Mouse (Mus musculus) inflammation-experienced regulatory T-cells, adult 6 months (primary cell): ENCODE measurements around the gene Flad1. TPM values are rescaled to one million over a fixed set of nuclear protein-coding genes. Genes with fewer than 3 reads are reported as not detected.
A peak's percentile ranks its signal among the peaks of the same experiment; 100 is the strongest.

Source experiments
- ATAC-seq: one replicate; pipeline ENCODE4 v1.8.0; 2017
- polyA plus RNA-seq, 3 experiments: library from polyadenylated mRNA; unstranded; fragments of 100-300 nt; shearing (Covaris generic); gene quantifications; one replicate each; pipeline ENCODE4 v1.2.1; 2017

The Flad1 gene
- polyA plus RNA-seq, 3 experiments from 2014 or later, result 43.1 to 63.7 (median 57.5) TPM

DNA sequence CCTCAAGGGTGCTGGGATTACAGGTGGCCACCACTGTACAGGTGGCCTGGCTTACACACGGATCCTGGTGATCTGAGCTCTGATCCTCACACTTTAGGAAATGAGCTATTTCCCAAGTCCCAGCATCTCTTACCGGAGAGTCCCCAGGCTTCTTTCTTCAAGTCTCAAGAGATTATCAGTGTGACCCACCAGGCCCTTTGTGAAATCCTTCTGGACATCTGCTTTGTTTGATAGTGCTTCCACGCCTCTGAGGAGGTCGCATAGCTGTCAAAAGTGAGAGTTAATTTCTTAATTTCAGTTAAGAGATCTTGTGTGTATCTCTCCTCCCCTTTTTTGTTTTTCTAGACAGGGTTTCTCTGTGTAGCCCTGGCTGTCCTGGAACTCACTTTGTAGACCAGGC is 14.2 kb upstream of the Flad1 start:
- ATAC-seq, result no peak

DNA sequence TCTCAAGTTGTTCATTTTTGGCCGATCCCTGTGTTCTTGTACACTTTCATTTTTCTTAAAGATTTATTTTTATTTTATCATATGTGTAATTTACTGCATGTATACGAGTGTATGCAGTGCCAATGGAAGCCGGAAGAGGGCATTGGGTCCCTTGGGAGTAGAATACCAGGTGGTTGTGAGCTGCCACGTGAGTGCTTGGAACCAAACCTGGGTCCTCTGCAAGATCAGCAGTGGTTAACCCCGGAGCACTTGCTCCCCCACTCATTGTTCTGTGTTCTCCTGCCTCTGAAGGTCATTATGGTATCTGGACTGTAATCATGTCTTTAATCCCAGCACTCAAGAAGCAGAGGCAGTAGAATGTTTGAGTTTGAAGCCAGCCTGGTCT is 13.5 kb upstream of the Flad1 start:
- ATAC-seq, result no peak

DNA sequence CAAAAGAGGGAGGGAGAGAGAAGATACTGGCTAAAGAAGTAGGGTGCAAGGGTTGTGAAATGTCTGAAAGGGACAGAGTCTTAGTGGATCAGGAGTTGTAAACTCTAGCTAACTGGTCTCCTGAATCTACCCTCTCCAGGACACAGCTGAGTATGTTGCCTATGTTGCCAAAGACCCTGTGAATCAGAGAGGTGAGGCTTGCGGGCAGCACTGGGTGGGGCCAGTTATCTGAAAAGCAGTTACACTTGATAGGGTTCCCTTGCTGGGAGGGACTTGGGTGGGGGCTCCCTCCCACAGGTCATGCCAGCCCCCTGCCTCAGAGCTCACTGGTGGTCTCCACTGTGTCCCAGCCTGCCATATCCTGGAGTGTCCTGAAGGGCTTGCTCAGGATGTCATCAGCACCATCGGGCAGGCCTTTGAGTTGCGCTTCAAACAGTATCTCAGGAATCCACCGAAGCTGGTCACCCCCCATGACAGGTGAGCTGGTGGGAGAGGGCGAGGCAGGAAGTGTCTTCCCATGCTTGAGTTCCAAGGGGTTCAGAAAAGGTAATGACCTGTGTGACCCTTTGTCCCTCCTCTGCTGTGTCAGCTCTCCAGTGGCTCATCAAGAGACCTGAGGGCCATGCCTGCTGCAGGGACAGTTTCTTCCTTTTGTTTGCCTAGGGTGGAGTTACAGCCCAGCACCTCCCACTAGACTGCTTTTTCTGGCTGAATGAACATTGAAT is 12.9 kb upstream of the Flad1 start:
- ATAC-seq, result no peak

DNA sequence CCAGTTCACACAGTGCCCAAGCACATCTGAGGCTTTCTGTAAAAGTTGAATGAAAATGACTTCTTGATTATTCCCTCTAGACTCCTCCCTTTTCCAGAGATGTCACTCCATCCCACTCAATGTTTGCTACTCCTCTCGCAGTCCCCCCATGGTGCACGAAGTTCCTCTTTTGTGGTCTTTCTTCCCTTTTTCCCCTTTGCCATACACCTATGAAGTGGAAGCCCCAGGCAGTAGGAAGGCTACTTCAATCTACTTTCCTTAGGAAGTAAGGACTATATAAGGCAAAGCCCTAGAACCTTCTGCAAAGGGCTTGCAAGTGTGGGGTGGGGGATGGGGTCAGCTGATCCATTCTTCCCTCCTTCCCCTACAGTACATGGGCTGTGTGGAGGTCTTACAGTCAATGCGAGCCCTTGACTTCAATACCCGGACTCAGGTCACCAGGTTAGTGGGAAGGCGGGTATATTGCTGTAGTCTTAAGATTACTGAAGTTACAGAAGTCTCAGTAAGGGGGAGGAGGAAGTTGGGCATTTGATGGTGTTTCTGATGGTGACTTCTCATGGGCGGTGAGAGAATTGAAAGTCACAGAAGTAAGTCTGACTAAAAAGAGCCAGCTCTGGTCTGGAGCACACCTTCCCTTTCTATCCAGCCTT is 11.0 kb upstream of the Flad1 start:
- no peak for ATAC-seq

DNA sequence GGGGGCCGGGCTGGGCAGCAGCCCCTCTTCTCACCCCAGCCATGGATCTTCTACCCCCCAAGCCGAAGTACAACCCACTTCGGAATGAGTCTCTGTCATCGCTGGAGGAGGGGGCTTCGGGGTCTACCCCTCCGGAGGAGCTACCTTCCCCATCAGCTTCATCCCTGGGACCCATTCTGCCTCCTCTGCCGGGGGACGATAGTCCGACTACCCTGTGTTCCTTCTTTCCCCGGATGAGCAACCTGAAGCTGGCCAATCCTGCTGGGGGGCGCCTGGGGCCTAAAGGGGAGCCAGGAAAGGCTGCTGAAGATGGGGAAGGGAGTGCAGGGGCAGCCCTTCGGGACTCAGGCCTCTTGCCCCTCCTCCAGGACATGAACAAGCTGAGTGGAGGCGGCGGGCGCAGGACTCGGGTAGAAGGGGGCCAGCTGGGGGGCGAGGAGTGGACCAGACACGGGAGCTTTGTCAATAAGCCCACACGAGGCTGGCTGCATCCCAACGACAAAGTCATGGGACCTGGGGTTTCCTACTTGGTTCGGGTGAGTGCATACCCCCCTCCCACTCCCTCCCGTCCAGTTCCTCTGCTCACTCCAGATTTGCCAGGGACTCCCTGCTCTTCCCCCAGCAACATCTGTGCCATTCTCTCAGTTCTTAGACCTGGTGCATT is 10.3 kb upstream of the Flad1 start:
- no peak for ATAC-seq

DNA sequence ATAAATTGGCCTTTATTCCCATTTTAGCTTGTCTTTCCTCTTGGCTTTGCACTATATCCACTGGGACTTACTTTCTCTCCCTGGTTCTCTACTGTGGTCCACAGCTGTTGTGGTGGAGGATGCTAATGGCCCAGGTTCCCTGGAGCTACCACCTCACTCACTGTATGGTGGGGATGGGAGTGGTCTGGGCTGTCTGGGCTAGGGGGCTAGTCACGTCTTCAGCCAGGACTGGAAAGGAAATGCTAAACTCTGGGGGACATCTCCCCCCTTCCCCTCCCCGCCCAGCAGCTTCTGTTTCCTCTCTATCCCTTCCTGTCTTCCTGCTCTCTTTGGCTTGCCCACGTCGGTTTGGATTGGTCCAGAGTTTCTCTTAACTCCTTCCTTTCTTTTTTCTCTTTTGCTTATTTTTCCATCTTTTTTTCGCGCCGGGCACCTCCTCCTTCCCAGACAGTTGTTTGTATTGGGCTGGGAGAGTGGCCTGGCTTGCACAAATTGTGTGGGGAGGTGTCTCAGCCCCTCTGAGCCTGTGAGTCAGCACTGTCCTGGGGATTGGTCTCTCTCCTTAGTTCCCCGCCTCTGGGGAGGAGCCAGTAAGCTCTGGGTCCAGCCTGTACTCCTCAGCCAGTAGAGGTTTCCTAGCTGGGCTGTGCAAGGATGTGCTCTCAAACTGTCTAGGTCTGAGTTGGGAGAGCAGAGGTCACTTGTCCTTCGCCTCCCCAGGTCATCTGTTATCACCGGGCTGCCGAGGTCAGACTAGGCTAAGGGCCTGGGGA is 9.5 kb upstream of the Flad1 start:
- ATAC-seq, result no peak

DNA sequence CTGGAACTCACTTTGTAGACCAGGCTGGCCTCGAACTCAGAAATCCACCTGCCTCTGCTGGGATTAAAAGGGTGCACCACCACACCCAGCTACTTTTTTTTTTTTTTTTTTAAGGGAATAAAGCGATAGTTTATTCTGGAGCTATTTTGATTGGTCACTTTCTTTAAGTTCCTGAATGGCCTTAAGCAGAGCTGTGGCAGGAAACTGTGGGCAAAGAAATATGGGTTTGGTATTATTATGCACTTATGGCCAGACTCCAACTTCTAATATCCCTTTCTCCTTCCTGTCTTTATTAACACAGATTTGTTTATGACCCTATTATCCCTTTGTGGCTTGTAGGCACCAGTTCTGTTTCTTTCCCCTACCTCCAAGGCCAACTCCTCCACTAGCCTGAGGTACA is 8.8 kb upstream of the Flad1 start:
- no peak for ATAC-seq

DNA sequence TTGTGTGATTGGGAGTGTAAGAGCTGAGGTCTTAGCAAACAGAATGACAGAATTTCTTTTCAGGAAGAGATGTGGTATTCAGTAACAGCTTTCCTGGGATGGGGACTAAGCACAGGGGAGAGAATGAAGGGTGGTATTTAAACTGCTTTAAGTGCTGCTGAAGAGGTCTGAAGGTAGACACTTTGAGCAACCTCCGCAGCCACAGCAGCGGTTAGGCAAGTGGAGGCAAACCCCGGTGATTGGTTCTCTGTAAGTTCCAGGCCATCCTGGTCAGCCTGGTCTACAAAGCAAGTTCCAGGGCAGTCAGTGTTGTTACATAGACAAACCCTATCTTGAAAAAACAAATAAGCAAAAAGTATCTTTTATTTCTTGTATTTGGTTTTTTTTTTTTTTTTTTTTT is 8.3 kb upstream of the Flad1 start:
- ATAC-seq, result no peak

DNA sequence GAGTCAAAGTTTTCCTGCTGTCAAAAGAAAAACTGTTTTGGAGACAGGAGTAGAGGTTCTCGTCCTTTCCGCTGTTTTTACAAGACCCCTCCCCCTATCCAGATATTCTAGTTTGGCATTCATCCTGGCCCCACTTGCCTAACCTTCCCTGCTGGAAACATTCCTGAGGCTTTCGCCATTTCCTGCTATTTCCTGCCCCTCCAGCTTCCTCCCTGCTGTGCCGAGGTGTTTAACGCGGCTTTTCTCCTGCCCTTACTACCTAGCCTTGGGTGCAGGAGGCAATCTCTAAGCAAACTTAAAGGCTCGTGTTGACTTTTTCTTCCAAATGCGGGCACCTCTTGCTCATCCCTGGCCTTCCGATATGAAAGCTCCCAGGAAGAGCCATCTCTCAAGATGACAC is 7.9 kb upstream of the Flad1 start:
- ATAC-seq, result no peak

DNA sequence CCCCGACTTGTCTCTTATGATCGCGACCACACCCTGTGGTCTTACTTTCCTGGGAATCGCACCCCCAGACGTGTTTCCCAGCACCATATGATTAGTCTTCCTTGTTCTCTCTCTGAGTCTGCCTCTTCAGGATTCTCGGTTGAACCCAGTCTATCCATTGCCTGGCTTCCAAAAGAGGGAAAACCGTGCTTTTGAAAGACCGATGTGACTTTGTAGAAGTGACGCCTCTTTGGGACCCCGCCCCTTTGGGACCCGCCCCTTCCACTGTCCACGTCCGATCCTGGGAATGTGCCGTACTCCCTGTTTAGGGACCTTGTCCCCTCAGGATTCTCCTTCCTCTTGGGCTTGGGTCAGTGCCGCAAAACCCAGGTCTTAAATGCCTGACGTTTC is 7.2 kb upstream of the Flad1 start:
- ATAC-seq, result no peak

DNA sequence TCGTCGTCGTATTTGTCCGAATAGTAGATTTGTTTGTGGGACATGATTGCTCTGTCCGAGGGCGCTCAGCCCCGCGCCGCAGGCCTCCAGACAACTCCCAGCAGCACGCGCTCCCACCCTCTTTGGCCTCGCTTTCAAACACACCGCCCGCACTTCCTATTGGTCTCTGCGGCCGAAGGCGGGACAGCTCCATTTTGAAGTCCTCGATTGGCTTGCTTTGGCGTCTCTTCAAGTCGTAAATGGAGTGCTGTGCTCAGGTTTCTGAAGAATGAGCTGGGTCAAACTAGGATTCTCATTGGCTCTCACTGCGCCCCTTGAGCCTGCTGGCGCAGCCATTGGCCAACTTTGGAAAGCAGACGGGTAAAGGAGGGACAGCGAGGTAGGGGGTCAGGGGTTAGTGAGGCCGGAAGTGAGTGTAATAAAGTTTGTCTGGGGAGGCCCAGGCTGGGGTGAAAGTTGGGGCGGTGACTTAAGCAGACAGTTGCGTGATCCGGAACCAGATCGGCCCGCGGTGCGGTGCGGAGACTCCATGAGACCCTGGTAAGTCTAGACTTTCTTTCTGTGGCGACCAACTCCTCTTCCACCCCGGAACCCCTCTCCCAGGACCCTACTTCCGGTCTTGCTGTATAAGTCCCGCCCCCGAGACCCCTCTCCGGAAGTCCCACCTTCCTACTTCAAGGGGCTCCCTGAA is 6.6 kb upstream of the Flad1 start, which contains the start of the genes Cks1b and Shc1:
TSS of gene Cks1b (minus strand) at position 214 of the 691 bp plus-strand sequence.
TSS of gene Shc1 (plus strand) at position 274 of the 691 bp plus-strand sequence.
- ATAC-seq, result peak; percentile 99

DNA sequence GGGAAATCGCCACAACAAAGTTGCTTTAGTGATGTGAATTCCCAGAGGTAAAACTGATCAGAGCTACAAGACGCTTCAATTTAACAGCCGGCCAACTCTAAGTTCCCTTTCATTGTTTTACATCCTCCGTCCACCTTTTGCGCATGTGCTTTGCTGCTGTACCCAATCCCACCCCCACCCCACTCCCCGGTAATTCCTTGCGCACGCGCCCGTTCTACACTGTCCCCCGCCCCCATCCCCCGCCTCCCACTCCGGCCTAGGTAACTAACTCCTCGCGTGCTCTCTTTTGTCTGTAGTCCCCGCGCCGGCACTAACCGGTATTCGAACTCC is 6.1 kb upstream of the Flad1 start:
- ATAC-seq, result no peak

DNA sequence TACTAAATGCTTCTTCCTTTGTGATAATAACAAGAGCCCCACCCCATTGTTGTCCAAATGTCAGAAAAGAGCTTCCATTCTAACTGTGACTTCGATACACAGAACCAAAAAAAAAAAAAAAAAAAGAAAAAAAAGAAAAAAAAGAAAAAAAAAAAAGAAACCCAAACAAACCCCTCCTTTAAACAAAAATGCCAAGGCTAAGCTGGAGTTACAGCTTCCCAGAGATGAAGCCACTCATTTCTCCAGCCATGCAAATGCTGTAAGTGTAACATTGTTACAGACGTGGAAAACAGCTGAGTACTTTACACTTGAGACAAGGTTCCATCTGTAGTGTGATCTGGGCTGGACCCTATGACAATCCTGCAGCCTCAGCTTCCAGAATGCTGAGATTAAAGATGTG is 5.5 kb upstream of the Flad1 start:
- ATAC-seq, result no peak

DNA sequence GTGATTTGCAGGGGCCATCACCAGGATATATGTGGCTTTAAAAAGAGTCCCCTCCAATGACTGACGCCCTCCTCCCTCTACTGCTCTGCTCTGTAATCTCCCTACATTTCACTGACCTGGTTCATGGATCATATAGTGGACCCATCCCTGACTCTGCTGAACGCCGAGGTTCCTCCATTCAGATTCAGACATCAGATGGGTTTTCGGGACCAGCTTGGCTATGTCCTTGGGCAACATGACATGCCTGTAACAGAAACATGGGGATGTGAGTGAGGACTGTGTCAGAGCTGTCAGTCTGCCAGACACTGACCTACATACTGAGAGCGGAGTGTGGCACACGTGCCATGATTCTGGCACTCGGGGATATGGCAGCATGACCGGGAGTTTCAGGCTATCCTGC is 4.5 kb upstream of the Flad1 start:
- ATAC-seq, result no peak

DNA sequence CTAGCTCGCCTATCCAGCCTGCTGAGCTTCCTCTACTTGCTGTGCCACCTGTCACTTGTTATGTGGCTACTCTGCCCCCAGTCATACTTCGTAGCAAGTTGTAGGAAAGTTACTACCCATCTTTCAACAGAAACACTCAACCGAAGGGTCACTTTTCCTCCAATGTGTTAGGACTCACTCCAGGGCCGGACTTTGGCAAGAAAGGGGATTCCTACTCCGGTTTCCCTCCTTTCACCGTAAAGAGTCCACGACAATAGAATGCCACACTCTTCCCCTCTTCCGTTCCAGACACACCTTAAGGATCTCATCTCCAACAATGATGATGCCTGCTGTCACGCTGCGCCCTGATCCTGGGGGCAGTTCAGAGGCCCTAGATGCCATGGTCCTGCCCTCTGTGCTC is 806 bp downstream of the Flad1 start:
- no peak for ATAC-seq

DNA sequence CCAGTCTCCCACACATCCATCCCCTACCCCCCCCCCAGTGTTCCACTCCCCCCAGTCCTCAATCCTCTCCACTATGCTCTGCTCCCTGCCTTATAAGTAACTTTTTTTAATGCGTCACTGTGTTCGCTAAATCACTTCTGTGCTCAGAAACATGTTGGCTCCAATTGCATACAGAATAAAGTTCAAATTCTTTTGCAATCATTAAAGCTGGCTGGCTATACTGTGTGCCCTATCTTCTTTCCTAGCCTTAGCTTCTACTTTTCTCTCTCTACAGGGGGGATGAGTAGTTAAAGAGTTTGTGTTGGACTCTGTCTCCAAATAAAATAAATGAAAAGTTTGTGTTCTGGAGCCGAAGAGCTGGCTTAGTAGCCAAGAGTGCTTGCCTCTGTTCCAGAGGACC is 2.0 kb downstream of the Flad1 start:
- ATAC-seq, result no peak

DNA sequence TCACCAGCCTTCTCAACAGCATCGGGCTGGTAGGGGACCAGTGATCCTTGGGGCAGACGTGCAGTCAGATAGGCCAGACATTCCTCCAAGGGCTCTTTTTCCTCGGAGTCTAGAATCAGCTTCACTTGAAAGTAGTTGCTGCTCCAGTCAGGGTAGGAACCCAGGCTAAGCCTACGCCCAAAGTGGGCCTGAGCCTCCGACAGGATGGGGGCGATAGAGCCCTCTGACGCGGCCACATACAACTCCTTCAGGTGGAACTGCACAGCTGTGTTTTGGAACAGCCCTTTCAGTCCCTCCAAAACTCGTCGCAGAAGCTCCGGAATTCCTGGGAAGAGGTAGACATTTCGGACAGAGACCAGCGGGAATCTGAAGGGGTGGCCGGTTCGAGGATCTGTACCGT is 3.2 kb downstream of the Flad1 start:
- ATAC-seq, result no peak

DNA sequence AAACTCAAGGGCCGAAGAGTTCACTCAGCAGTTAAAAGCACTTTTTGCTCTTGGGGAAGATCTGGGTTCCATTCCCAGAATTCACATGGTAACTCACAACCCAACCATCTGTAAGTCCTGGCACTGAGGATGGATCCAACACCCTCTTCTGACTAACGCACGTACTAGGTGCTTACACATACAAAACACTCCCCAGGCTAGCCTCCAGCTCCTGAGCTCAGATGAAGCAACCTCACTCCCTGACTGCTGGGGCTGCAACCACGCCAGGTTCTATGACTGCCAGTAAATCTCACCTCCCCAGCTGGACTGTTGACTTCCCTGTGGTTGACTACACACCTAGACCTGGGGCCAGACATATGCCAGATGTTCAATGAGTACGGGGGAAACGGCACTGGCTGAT is 4.8 kb downstream of the Flad1 start:
- no peak for ATAC-seq

DNA sequence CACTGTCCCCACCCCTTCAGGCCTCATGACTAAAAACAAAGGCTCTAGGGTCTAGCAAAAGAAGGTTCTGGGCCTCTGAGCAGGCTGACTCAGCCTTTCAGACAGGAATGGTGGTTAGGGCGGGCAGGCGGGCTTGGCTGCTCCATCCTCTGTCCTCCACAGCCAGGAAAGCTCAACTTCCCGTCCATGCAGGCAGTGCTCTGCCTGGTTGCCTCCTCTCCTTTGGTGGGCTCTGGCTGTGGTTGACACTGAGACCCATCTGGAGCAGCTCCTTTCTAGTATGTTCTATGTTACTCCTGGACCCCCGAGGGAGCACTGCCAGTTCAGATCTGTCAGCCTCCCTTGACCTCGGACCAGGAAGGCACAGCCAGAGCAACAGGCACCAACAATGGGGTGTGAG is 9.0 kb downstream of the Flad1 start, which contains the start of gene Lenep:
TSS of gene Lenep (minus strand) at position 101 of the 400 bp plus-strand sequence.
- no peak for ATAC-seq

DNA sequence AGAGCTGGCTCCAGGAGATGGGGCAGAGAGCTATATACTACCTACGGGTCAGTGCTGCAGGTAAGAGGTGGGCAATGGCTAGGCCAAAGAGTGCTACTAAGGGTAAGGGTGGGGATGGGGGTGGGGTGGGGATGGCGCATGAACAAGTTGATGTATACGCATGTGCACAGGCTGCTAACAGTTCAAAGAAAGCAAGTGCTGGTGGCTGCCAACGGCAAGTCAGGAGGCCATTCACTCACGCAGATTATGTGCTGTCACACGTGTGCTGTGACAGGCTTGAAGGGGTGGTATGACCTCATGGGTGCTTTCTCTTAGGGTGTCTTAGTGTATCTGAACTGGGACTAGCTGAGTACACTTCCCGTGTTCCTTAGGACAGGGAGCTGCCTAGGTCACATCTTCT is 10.3 kb downstream of the Flad1 start:
- ATAC-seq, result no peak

DNA sequence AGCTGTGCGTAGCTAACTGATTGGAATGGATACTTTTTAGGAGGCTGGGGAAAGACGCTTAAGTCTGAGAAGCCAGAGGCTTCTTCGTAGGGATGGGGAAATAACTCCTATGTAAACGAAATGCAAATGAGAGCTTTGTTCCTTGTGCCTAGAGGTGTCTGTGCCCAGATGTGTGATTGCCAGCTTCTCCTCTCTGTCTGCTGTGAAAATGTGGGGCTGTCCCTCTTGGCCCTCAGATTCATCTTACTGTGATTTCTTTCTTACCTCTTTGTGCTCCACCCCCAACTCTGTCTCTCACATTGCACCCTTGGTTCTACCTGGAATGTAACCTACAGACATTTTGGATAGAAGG is 15.0 kb downstream of the Flad1 start:
- ATAC-seq, result no peak

DNA sequence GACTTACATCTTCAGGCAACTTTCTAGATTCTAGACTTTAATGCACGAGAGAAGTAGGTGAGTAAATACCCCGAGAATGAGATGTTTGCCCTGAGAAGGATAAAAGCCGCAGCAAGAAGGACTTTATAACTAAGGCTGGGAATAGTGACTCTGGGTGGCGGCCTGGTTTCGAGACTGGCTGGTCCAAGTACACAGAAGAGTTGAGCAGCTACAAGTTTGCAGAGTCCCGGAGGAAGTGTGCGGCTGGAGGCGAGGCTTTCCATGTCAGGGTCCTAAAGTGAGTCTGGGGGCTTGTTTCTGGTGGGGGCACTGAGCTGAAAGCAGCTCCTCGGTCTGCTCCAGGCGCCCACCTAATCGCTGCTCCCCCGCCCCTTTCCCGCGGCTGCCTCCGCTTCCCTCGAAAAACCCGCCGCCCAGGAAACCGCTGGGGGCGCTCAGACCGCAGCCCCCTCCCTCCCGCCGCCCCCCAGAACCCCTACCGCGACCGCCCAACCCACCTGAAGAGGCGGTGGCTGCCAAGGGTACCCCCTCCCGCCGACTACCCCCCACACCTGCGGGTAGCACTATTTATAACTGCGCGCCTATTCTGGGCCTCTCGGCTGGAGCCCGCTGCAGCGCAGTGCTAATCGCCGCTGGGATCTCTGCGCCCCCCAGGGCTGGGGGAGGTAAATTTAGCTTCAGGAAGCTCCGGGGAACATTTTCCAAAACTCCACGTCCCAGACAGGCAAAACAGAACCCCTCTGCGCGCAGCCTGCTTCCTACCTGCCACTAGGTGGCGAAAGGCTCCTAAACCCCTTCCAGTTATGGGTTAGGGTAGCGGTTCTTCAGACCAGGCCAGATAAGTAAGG is 15.6 kb downstream of the Flad1 start:
- ATAC-seq, result no peak
